Comparison of ENCODE assay signal across 8 mouse cellular contexts in the genomic region with DNA sequence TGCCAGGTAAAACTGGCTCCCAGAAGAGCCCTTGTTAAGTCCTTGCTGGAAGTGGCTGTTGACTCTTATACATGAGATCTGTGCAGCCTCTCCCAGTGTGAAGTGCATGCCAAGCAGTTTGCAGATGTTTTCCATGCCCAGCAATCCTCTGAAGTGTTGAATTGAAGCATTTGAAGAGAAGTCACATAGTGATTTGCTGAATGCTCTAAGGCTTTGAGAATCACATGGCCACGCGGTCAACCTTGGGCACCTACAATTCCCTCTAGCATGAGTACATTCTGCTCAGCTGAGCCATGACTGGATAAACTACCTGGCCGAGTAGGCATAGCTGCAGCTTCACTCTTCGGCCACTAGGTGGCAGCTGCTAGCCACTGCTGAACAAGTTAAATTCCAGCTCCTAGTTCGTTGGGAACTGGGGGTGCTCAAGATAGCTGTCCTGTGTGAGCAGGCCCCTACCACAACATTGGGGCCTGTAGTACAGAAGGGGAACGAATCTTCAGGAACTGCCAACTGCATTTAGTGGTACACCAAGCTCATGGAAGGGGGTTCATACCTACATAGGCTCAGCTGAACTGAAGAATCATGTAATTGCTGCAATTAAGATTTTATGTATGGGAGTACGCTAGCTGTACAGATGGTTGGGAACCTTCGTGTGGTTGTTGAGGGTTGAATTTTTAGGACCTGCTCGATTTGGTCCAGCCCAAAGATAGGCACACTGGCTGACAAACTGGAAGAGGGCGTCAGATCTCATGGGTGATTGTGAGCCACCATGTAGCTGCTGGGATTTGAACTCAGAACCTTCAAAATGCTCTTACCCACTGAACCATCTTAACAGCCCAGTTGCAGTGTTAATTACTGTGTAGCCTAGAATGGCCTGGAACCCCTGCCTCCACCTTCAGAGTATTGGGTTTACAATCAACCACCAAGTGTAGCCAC. TPM values are rescaled to one million over a fixed set of nuclear protein-coding genes. Genes with fewer than 3 reads are reported as not detected.
DNase-seq lines count a peak whose midpoint lies in the region; ATAC-seq and TF ChIP-seq lines count a peak whose summit lies in the region.

No protein-coding gene starts in this region.

- 0 out of 2 replicates have a peak overlapping the region, but pooled peaks have one; percentile 8 for H3K27ac ChIP-seq in ES-E14 (ENCODE audit: insufficient read depth, low read depth, low read length, poor library complexity, severe bottlenecking)
- H3K27ac ChIP-seq in forebrain, embryonic 11.5 days (ENCODE audit: low read depth, low read length) = no peak overlapping the region
- peak overlapping the region; percentile 84 for H3K27ac ChIP-seq in lung, embryonic 16.5 days (ENCODE audit: low read length)

- H3K4me2 ChIP-seq in forebrain, embryonic 11.5 days (ENCODE audit: low read depth, low read length, severe bottlenecking) = no peak overlapping the region
- H3K4me2 ChIP-seq in lung, embryonic 16.5 days (ENCODE audit: low read depth, low read length) = no peak overlapping the region

- no peak overlapping the region for H3K9ac ChIP-seq in ES-E14 (ENCODE audit: insufficient read depth, low read depth, low read length, poor library complexity, severe bottlenecking)
- H3K9ac ChIP-seq in forebrain, embryonic 11.5 days (ENCODE audit: low read length) = no peak overlapping the region
- no peak overlapping the region for H3K9ac ChIP-seq in lung, embryonic 16.5 days (ENCODE audit: low read length)

- peaks cover 50% of the 10 kb centered on the region for H3K36me3 ChIP-seq in ES-E14 (ENCODE audit: control insufficient read depth, insufficient read depth, low read length, poor library complexity, severe bottlenecking)
- peaks cover 18% of the 10 kb centered on the region; the same call in 1 of the 2 replicates for H3K36me3 ChIP-seq in forebrain, embryonic 11.5 days (ENCODE audit: control insufficient read depth, insufficient read depth, low read length)
- peaks cover 29% of the 10 kb centered on the region for H3K36me3 ChIP-seq in lung, embryonic 16.5 days (ENCODE audit: control insufficient read depth, insufficient read depth, low read length)

- ATAC-seq in forebrain, embryonic 11.5 days (replicated peaks; ENCODE audit: low FRiP score) = peak; percentile 57
- ATAC-seq in lung, embryonic 16.5 days (ENCODE audit: low read depth) = peak; percentile 90

- H3K4me3 ChIP-seq in ES-E14 (ENCODE audit: insufficient read depth in 1 of 2, low read depth in 1 of 2, low read length in 2 of 2, poor library complexity in 1 of 2, severe bottlenecking in 1 of 2) = no peak overlapping the region
- H3K4me3 ChIP-seq in forebrain, embryonic 11.5 days (ENCODE audit: low read depth, low read length) = no peak overlapping the region
- H3K4me3 ChIP-seq in lung, embryonic 16.5 days (ENCODE audit: low read length) = no peak overlapping the region

- DNase-seq in ES-E14 (ENCODE audit: low read depth, low spot score) = peak; percentile 85
- DNase-seq in c-Kit-positive CD71-positive TER-119-negative erythroid progenitor cells, embryonic 14.5 days (ENCODE audit: low read depth) = peak; percentile 87
- DNase-seq in forebrain, embryonic 11.5 days (ENCODE audit: low spot score) = peak; percentile 85
- peak; percentile 74 to 82 for DNase-seq in heart, postnatal 14 days
- peak; percentile 59 for DNase-seq in large intestine, adult 2 months (ENCODE audit: low read depth, low spot score)
- peak; percentile 66 for DNase-seq in ovary, postnatal 36 days (ENCODE audit: low spot score)
- DNase-seq in thymus, postnatal 10 days (ENCODE audit: low spot score in 2 of 2) = peak; percentile 57 to 76

- WGBS in forebrain, embryonic 11.5 days = 28% methylated on average over 10 of the region's 10 CpGs
- WGBS in large intestine, adult 2 months = 20% methylated on average over 10 of the region's 10 CpGs
- 28% methylated on average over 10 of the region's 10 CpGs for WGBS in lung, embryonic 16.5 days

- H3K27me3 ChIP-seq in forebrain, embryonic 11.5 days (ENCODE audit: control insufficient read depth, insufficient read depth, low read length) = no peaks in the 10 kb centered on the region
- no peaks in the 10 kb centered on the region for H3K27me3 ChIP-seq in lung, embryonic 16.5 days (ENCODE audit: control insufficient read depth, insufficient read depth, low read depth, low read length)

- H3K9me3 ChIP-seq in ES-E14 (ENCODE audit: control insufficient read depth, insufficient read depth, low read depth, low read length) = no peaks in the 10 kb centered on the region
- no peaks in the 10 kb centered on the region for H3K9me3 ChIP-seq in forebrain, embryonic 11.5 days (ENCODE audit: control insufficient read depth, low read length)
- no peaks in the 10 kb centered on the region for H3K9me3 ChIP-seq in lung, embryonic 16.5 days (ENCODE audit: control insufficient read depth, low read length)

- in situ Hi-C loops in ES-E14 (cut with MboI; ENCODE audit: low sequenced_read_pairs in 2 of 2, unreplicated experiment in 2 of 2) = no loop called here

- intact Hi-C loops in heart, postnatal 14 days (cut with DNase I) = loop anchor here (1.0 to 2.0 kb wide), 3 partner anchors 14 to 74 kb away; no protein-coding TSS in a partner anchor

- H3K4me1 ChIP-seq in ES-E14 (ENCODE audit: control insufficient read depth in 2 of 2, insufficient read depth in 2 of 2, low read length in 2 of 2, poor library complexity in 1 of 2) = peaks cover 0 to 12% of the 10 kb centered on the region in 2 experiments; a peak in 2 of 4 replicates
- peaks cover 14% of the 10 kb centered on the region for H3K4me1 ChIP-seq in forebrain, embryonic 11.5 days (replicated peaks; ENCODE audit: control insufficient read depth, insufficient read depth, low read length)
- peaks cover 28% of the 10 kb centered on the region for H3K4me1 ChIP-seq in lung, embryonic 16.5 days (replicated peaks; ENCODE audit: control insufficient read depth, insufficient read depth, low read length)

TF ChIP-seq in ES-E14, 5 proteins besides CTCF, POLR2A, EP300 and RAD21:
- TF ChIP-seq MAFK (IDR thresholded peaks at IDR 0.05; ENCODE audit: insufficient read depth, low read depth, low read length) (peak; percentile 50; the same call in 1 of the 2 replicates), HCFC1 (IDR thresholded peaks at IDR 0.05; ENCODE audit: borderline replicate concordance, insufficient read depth, low read length) (peak; percentile 57; the same call in 1 of the 2 replicates), CHD2 (IDR thresholded peaks at IDR 0.05; ENCODE audit: low read depth, low read length) (no peak)
TF ChIP-seq in ES-E14: peak in this region for 2.

RNA-seq across cellular contexts. Expression of a gene that starts 6.4 kb away (rescaled TPM):
- 2,686 and 2,786 TPM in 2 replicates for total RNA-seq in ES-E14 (2012; rRNA removed)
- polyA plus RNA-seq in forebrain, embryonic 11.5 days (2014; fragmentation: Nextera tagmentation; extraction: Ambion mirVana) = 1,722 and 1,731 TPM in 2 replicates
- 100 to 1,000 TPM; 529 to 548 TPM for total RNA-seq in heart, postnatal 14 days (2021)
- 648 and 720 TPM in 2 replicates for polyA plus RNA-seq in large intestine, adult 2 months (2012; rRNA removed)
- polyA plus RNA-seq in lung, embryonic 16.5 days (2015; fragmentation: Nextera tagmentation; extraction: Ambion mirVana) = 2,580 and 2,777 TPM in 2 replicates

RNA-seq across cellular contexts. Expression of a gene that starts 6.6 kb away (rescaled TPM):
- 1.3 and 1.5 TPM in 2 replicates for total RNA-seq in ES-E14 (2012; rRNA removed)
- polyA plus RNA-seq in forebrain, embryonic 11.5 days (2014; fragmentation: Nextera tagmentation; extraction: Ambion mirVana) = 0.31 and 0.37 TPM in 2 replicates
- total RNA-seq in heart, postnatal 14 days (2021) = 1 to 10 TPM; 1.3 to 1.5 TPM
- polyA plus RNA-seq in large intestine, adult 2 months (2012; rRNA removed) = 60.4 and 84.9 TPM in 2 replicates
- polyA plus RNA-seq in lung, embryonic 16.5 days (2015; fragmentation: Nextera tagmentation; extraction: Ambion mirVana) = 0.62 and 0.78 TPM in 2 replicates

RNA-seq across cellular contexts. Expression of a gene that starts 12.2 kb away (rescaled TPM):
- total RNA-seq in ES-E14 (2012; rRNA removed) = 32.1 and 40.0 TPM in 2 replicates
- polyA plus RNA-seq in forebrain, embryonic 11.5 days (2014; fragmentation: Nextera tagmentation; extraction: Ambion mirVana) = 65.7 and 69.5 TPM in 2 replicates
- total RNA-seq in heart, postnatal 14 days (2021) = 10 to 100 TPM; 76.1 to 78.7 TPM
- 114 and 145 TPM in 2 replicates for polyA plus RNA-seq in large intestine, adult 2 months (2012; rRNA removed)
- polyA plus RNA-seq in lung, embryonic 16.5 days (2015; fragmentation: Nextera tagmentation; extraction: Ambion mirVana) = 119 and 126 TPM in 2 replicates

RNA-seq across cellular contexts. Expression of a gene that starts 20.7 kb away (rescaled TPM):
- total RNA-seq in ES-E14 (2012; rRNA removed) = 0.53 and 0.54 TPM in 2 replicates
- not detected in 2 replicates for polyA plus RNA-seq in forebrain, embryonic 11.5 days (2014; fragmentation: Nextera tagmentation; extraction: Ambion mirVana)
- not detected for total RNA-seq in heart, postnatal 14 days (2021)
- polyA plus RNA-seq in large intestine, adult 2 months (2012; rRNA removed) = not detected in 2 replicates
- polyA plus RNA-seq in lung, embryonic 16.5 days (2015; fragmentation: Nextera tagmentation; extraction: Ambion mirVana) = not detected in 2 replicates

RNA-seq across cellular contexts. Expression of a gene that starts 20.8 kb away (rescaled TPM):
- total RNA-seq in ES-E14 (2012; rRNA removed) = 0.18 TPM in 1 of 2 replicates, not detected in the other
- not detected in 2 replicates for polyA plus RNA-seq in forebrain, embryonic 11.5 days (2014; fragmentation: Nextera tagmentation; extraction: Ambion mirVana)
- not detected for total RNA-seq in heart, postnatal 14 days (2021)
- not detected in 2 replicates for polyA plus RNA-seq in large intestine, adult 2 months (2012; rRNA removed)
- polyA plus RNA-seq in lung, embryonic 16.5 days (2015; fragmentation: Nextera tagmentation; extraction: Ambion mirVana) = not detected in 2 replicates

Comparison
In these comparisons a context has a peak if more than half of its experiments do, and no peak if none do; other contexts are left out.
1. RNA of a gene that starts 6.6 kb away (polyA plus RNA-seq): 60.4 to 84.9 TPM in large intestine, adult 2 months; 0.62 to 0.78 TPM in lung, embryonic 16.5 days and 0.31 to 0.37 TPM in forebrain, embryonic 11.5 days; every median in the first group is over 10 times any median in the second.
2. Peak in every context shown above with its lines, with median percentiles within 50 percentile points of each other: DNase-seq.